ENCODE assay signal across 9 mouse cellular contexts in the genomic region with DNA sequence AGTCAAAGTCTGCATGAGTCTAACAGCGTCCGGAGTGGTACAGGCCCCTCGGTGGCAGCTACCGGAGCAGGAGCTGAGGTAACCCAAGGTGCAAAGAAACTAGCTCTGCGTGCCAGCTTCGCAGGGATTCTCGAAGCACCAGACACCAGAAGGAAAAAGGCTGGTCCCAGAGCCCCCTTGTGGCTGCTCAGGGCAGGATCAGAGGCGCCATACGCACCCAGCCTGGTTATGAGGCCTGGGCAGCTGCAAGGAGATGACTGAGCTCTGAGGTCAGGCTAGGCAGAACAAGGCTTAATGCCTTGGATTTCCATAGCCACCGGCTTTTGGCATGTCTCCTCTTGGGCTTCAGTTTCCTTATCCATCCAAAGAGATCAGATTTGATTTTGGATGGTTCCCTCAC. TPM values are rescaled to one million over a fixed set of nuclear protein-coding genes. Genes with fewer than 3 reads are reported as not detected.
DNase-seq lines count a peak whose midpoint lies in the region; ATAC-seq and TF ChIP-seq lines count a peak whose summit lies in the region.
"Had no signal": no experiment of that assay in that cellular context is flagged by ENCODE, and none has a peak within 500 bp of the region (broad histone marks: within the 10 kb centered on the region; RNA-seq: fewer than 3 reads in every experiment).

No protein-coding gene starts in this region.

- DNase-seq in cerebellum, adult 11 months: peak; percentile 38
- peak; percentile 86 for DNase-seq in midbrain, embryonic 14.5 days
- peak; percentile 66 to 78 for DNase-seq in cerebellum, postnatal 25 days
- DNase-seq in hindbrain, embryonic 11.5 days (ENCODE audit: low spot score): peak; percentile 83
- peak; percentile 88 for DNase-seq in lung, embryonic 14.5 days
- peak; percentile 86 for DNase-seq in retina, embryonic 14.5 days (ENCODE audit: low spot score)

- H3K4me1 ChIP-seq in midbrain, embryonic 14.5 days (ENCODE audit: control insufficient read depth, insufficient read depth, low read length): peaks cover 13% of the 10 kb centered on the region; the same call in 1 of the 2 replicates
- peaks cover 32% of the 10 kb centered on the region for H3K4me1 ChIP-seq in midbrain, embryonic 15.5 days
- peaks cover 24% of the 10 kb centered on the region for H3K4me1 ChIP-seq in hindbrain, embryonic 11.5 days (replicated peaks; ENCODE audit: control insufficient read depth, insufficient read depth, low read length)
- H3K4me1 ChIP-seq in lung, embryonic 14.5 days (ENCODE audit: insufficient read depth): peaks cover 13% of the 10 kb centered on the region; the same call in 1 of the 2 replicates

- ATAC-seq in cerebellum, adult (ENCODE audit: insufficient number of reproducible peaks, low FRiP score, low TSS enrichment): no peak
- no peak for ATAC-seq in midbrain, embryonic 14.5 days (ENCODE audit: low FRiP score, low TSS enrichment)
- no peak for ATAC-seq in midbrain, embryonic 15.5 days (replicated peaks)
- ATAC-seq in hindbrain, embryonic 11.5 days (ENCODE audit: low FRiP score): no peak
- no peak for ATAC-seq in lung, embryonic 14.5 days (ENCODE audit: insufficient read depth)
- ATAC-seq: Patski had no signal

- H3K4me2 ChIP-seq in midbrain, embryonic 14.5 days (ENCODE audit: low read length): no peak overlapping the region
- H3K4me2 ChIP-seq in midbrain, embryonic 15.5 days: no peak overlapping the region
- H3K4me2 ChIP-seq in hindbrain, embryonic 11.5 days (replicated peaks; ENCODE audit: low read depth, low read length): no peak overlapping the region
- H3K4me2 ChIP-seq in lung, embryonic 14.5 days: no peak overlapping the region

- H3K9ac ChIP-seq in midbrain, embryonic 14.5 days (replicated peaks; ENCODE audit: low read length): no peak overlapping the region
- H3K9ac ChIP-seq in midbrain, embryonic 15.5 days: no peak overlapping the region
- H3K9ac ChIP-seq in hindbrain, embryonic 11.5 days (ENCODE audit: low read depth, low read length): no peak overlapping the region
- no peak overlapping the region for H3K9ac ChIP-seq in lung, embryonic 14.5 days

- 3% methylated on average over 10 of the region's 10 CpGs for WGBS in midbrain, embryonic 14.5 days
- WGBS in midbrain, embryonic 15.5 days: 6% methylated on average over 10 of the region's 10 CpGs
- WGBS in hindbrain, embryonic 11.5 days: 6% methylated on average over 10 of the region's 10 CpGs
- WGBS in lung, embryonic 14.5 days: 6% methylated on average over 10 of the region's 10 CpGs

- TF ChIP-seq CTCF in lung, embryonic 14.5 days (IDR thresholded peaks at IDR 0.05; ENCODE audit: low read depth): peak; percentile 87

- no peak overlapping the region for H3K27ac ChIP-seq in midbrain, embryonic 14.5 days (replicated peaks; ENCODE audit: low read depth, low read length)
- no peak overlapping the region for H3K27ac ChIP-seq in midbrain, embryonic 15.5 days
- no peak overlapping the region for H3K27ac ChIP-seq in hindbrain, embryonic 11.5 days (ENCODE audit: low read depth, low read length)
- H3K27ac ChIP-seq in lung, embryonic 14.5 days (ENCODE audit: low read depth): no peak overlapping the region

- H3K27me3 ChIP-seq in midbrain, embryonic 14.5 days (ENCODE audit: control insufficient read depth, insufficient read depth, low read length): peaks cover 92% of the 10 kb centered on the region
- H3K27me3 ChIP-seq in midbrain, embryonic 15.5 days (replicated peaks): peaks cover 90% of the 10 kb centered on the region
- peaks cover 91% of the 10 kb centered on the region for H3K27me3 ChIP-seq in hindbrain, embryonic 11.5 days (ENCODE audit: control insufficient read depth, insufficient read depth, low read length)
- peaks cover 89% of the 10 kb centered on the region for H3K27me3 ChIP-seq in lung, embryonic 14.5 days (ENCODE audit: insufficient read depth, low read length)
- H3K27me3 ChIP-seq: Patski had no signal

- no peak overlapping the region for H3K4me3 ChIP-seq in midbrain, embryonic 14.5 days (replicated peaks; ENCODE audit: low read depth, low read length)
- H3K4me3 ChIP-seq in midbrain, embryonic 15.5 days: no peak overlapping the region
- H3K4me3 ChIP-seq in hindbrain, embryonic 11.5 days (ENCODE audit: low read depth, low read length): no peak overlapping the region
- no peak overlapping the region for H3K4me3 ChIP-seq in lung, embryonic 14.5 days (ENCODE audit: low read depth, low read length)

- H3K9me3 ChIP-seq in midbrain, embryonic 14.5 days (ENCODE audit: control insufficient read depth, low read length): no peaks in the 10 kb centered on the region
- no peaks in the 10 kb centered on the region for H3K9me3 ChIP-seq in midbrain, embryonic 15.5 days
- no peaks in the 10 kb centered on the region for H3K9me3 ChIP-seq in hindbrain, embryonic 11.5 days (ENCODE audit: control insufficient read depth, low read length)
- H3K9me3 ChIP-seq in lung, embryonic 14.5 days (ENCODE audit: low read depth, low read length): no peaks in the 10 kb centered on the region

- no peaks in the 10 kb centered on the region for H3K36me3 ChIP-seq in midbrain, embryonic 14.5 days (ENCODE audit: control insufficient read depth, insufficient read depth, low read length)
- no peaks in the 10 kb centered on the region for H3K36me3 ChIP-seq in midbrain, embryonic 15.5 days (replicated peaks)
- no peaks in the 10 kb centered on the region for H3K36me3 ChIP-seq in hindbrain, embryonic 11.5 days (ENCODE audit: control insufficient read depth, insufficient read depth, low read length)
- H3K36me3 ChIP-seq in lung, embryonic 14.5 days (ENCODE audit: insufficient read depth): no peaks in the 10 kb centered on the region

RNA-seq across cellular contexts. Expression of gene Smug1, which starts 5.6 kb away (rescaled TPM):
- polyA plus RNA-seq in midbrain, embryonic 14.5 days (2014; fragmentation: Nextera tagmentation; extraction: Ambion mirVana): 22.7 and 25.0 TPM in 2 replicates
- 23.4 and 24.2 TPM in 2 replicates for polyA plus RNA-seq in midbrain, embryonic 15.5 days (2015; fragmentation: Nextera tagmentation; extraction: Ambion mirVana)
- 23.9 and 35.8 TPM in 2 replicates for polyA plus RNA-seq in hindbrain, embryonic 11.5 days (2014; fragmentation: Nextera tagmentation; extraction: Ambion mirVana)
- polyA plus RNA-seq in lung, embryonic 14.5 days (2014; fragmentation: Nextera tagmentation; extraction: Ambion mirVana): 18.0 and 18.1 TPM in 2 replicates

Comparison
In these comparisons a context has a peak if more than half of its experiments do, and no peak if none do; other contexts are left out.
1. DNase-seq: peak in every context shown above with its lines; median percentile 88 in lung, embryonic 14.5 days; 86 in midbrain, embryonic 14.5 days; 86 in retina, embryonic 14.5 days; 83 in hindbrain, embryonic 11.5 days; 72 in cerebellum, postnatal 25 days; 38 in cerebellum, adult 11 months.